ENCODE assay signal across 20 mouse cellular contexts in genomic region chr1:87908006-87908405, GRCm38 (mm10).
"Had no signal": no experiment of that assay in that cellular context is flagged by ENCODE, and none has a peak within 500 bp of the region (broad histone marks: within the 10 kb centered on the region; RNA-seq: fewer than 3 reads in every experiment).

No protein-coding gene starts in this region.

- H3K4me3 ChIP-seq: gastrocnemius, adult 2 months; heart, embryonic 10.5 days; heart, embryonic 12.5 days; hindbrain, embryonic 10.5 days; hindbrain, embryonic 12.5 days; limb, embryonic 10.5 days; limb, embryonic 12.5 days; liver, embryonic 13.5 days; liver, embryonic 15.5 days had no signal

- H3K4me1 ChIP-seq: hindbrain, embryonic 12.5 days; limb, embryonic 10.5 days had no signal

- DNase-seq: gastrocnemius, adult 2 months; gastrocnemius, postnatal 10 days; gastrocnemius, postnatal 25 days; heart, postnatal 10 days; heart, postnatal 4 days; layer of hippocampus, adult 9-11 months; layer of hippocampus, postnatal 36 days; liver; liver, embryonic 13.5 days had no signal

- H3K27me3 ChIP-seq: heart, embryonic 12.5 days; hindbrain, embryonic 12.5 days; limb, embryonic 12.5 days; liver, embryonic 13.5 days; liver, embryonic 15.5 days had no signal

- H3K36me3 ChIP-seq: liver, embryonic 13.5 days; liver, embryonic 15.5 days had no signal

- H3K9ac ChIP-seq: heart, embryonic 12.5 days; hindbrain, embryonic 12.5 days; hindbrain, embryonic 14.5 days; limb, embryonic 12.5 days; liver, embryonic 13.5 days; liver, embryonic 15.5 days had no signal

- H3K27ac ChIP-seq: gastrocnemius, adult 2 months; heart, embryonic 10.5 days; hindbrain, embryonic 10.5 days; hindbrain, embryonic 12.5 days; hindbrain, embryonic 14.5 days; limb, embryonic 10.5 days; limb, embryonic 12.5 days; liver, embryonic 13.5 days; liver, embryonic 15.5 days had no signal

- H3K9me3 ChIP-seq: heart, embryonic 10.5 days; heart, embryonic 12.5 days; hindbrain, embryonic 10.5 days; hindbrain, embryonic 12.5 days; limb, embryonic 10.5 days; limb, embryonic 12.5 days; liver, embryonic 13.5 days; liver, embryonic 15.5 days had no signal

- H3K4me2 ChIP-seq: heart, embryonic 12.5 days; hindbrain, embryonic 12.5 days; hindbrain, embryonic 14.5 days; limb, embryonic 12.5 days; liver, embryonic 13.5 days; liver, embryonic 15.5 days had no signal

- ATAC-seq: forebrain, embryonic 16.5 days; hindbrain, embryonic 16.5 days; inflammation-experienced regulatory T-cells, adult 6 months had no signal
